Mouse (Mus musculus) ZHBTc4 (cell line): ENCODE measurements around the gene Olfr1254.

ENCODE experiments used
- DNase-seq: peaks from one replicate; pipeline ENCODE4 v3.0.0-alpha.2; 2011; ENCODE audit warnings: low read depth, low spot score

The Olfr1254 gene

GRCm38 (mm10) chr2:89793519-89793918, at the start of gene Olfr1254:
TSS of gene Olfr1254 (minus strand) at chr2:89793619.
- DNase-seq = no peak

GRCm38 (mm10) chr2:89841455-89841854, 48.0 kb upstream of the Olfr1254 start, which contains the start of gene Olfr1256:
TSS of gene Olfr1256 (minus strand) at chr2:89841555.
- no peak for DNase-seq

DNA sequence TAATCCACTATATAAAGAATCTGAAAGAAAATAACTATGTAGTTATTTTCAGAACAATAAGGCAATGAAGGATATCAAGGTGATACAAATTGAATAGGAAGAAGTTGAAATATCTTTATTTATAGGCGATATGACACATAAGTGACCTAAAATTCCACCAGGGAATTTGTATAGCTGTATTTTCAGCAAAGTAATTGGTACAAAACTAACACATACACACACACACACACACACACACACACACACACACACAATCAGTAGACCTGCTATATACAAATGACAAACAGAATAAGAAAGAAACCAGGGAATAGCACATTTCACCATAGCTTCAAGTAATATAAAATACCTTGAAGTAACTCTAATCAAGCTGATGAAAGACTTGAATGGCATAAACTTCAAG, 26.8 kb upstream of the Olfr1254 start:
- DNase-seq = no peak

GRCm38 (mm10) chr2:89811751-89812150, 18.3 kb upstream of the Olfr1254 start, which contains the start of gene Olfr1255:
TSS of gene Olfr1255 (plus strand) at chr2:89812051.
- DNase-seq = no peak

- no peak for DNase-seq
These were observed 17.3 kb upstream of the Olfr1254 start for GRCm38 (mm10) chr2:89810751-89811150.

GRCm38 (mm10) chr2:89799583-89799982, 6.2 kb upstream of the Olfr1254 start:
- no peak for DNase-seq

DNA sequence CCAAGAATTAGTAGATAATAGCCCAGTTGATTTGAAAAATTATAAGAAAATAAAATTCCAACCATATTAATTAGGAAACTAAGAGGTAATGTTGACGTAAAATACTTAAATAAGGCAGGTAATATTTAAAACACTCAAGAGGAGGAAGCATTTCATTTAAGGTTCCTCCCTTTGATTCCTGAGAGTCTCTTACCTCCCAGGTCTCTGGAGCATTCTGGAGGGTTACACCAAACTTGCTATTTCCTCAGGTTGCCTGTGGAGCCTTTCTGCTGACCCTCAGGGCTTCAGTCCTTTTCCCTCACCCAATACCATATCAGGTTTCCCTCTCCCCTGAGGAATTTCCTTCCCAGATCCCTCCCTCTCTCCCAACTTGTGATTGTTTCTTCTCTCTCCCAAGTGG, 36.4 kb downstream of the Olfr1254 start, which contains the start of gene Olfr1253:
Gene Olfr1253, minus strand, starts transcription at position 101 of the 400 bp plus-strand sequence.
- no peak for DNase-seq
